Mouse (Mus musculus) forebrain, embryonic 14.5 days (tissue): ENCODE results near the gene Creb5. TPM values are rescaled to one million over a fixed set of nuclear protein-coding genes. Genes with fewer than 3 reads are reported as not detected.

Experiments used
- ATAC-seq: fragments of 200-750 bp; cut with Nextera tagmentation; 2 replicates; pipeline ENCODE4 v1.8.0; 2017; ENCODE audit warnings: mild to moderate bottlenecking, moderate library complexity
- DNase-seq: peaks from one replicate; pipeline ENCODE4 v3.0.0-alpha.2; 2015; ENCODE audit warnings: low spot score
- H3K27ac ChIP-seq: fragments of 300-500 bp; sonication (generic); 2 replicates; pipeline ENCODE4 v1.5.1; 2014; ENCODE audit warnings: low read depth, mild to moderate bottlenecking, control low read depth, low read length, moderate library complexity
- H3K27me3 ChIP-seq: fragments of 300-500 bp; sonication (generic); replicated peaks from 2 replicates; pipeline ENCODE4 v1.6.1; 2014; ENCODE audit warnings: low read length, control low read depth, mixed read lengths; ENCODE audit not compliant: control insufficient read depth, insufficient read depth
- H3K36me3 ChIP-seq: fragments of 300-500 bp; sonication (generic); 2 replicates; pipeline ENCODE4 v1.6.1; 2014; ENCODE audit warnings: low read length, control low read depth; ENCODE audit not compliant: control insufficient read depth, insufficient read depth
- H3K4me1 ChIP-seq: fragments of 300-500 bp; sonication (generic); 2 replicates; pipeline ENCODE4 v1.6.1; 2014; ENCODE audit warnings: antibody characterized with exemption, low read length, control low read depth; ENCODE audit not compliant: control insufficient read depth, insufficient read depth
- H3K4me2 ChIP-seq: fragments of 300-500 bp; sonication (generic); 2 replicates; pipeline ENCODE4 v1.6.1; 2014; ENCODE audit warnings: mild to moderate bottlenecking, control low read depth, low read length
- H3K4me3 ChIP-seq: fragments of 300-500 bp; sonication (generic); 2 replicates; pipeline ENCODE4 v1.5.1; 2014; ENCODE audit warnings: low read depth, low read length, control low read depth
- H3K9ac ChIP-seq: fragments of 300-500 bp; sonication (generic); 2 replicates; pipeline ENCODE4 v1.6.1; 2014; ENCODE audit warnings: mild to moderate bottlenecking, low read length, control low read depth, moderate library complexity
- H3K9me3 ChIP-seq: fragments of 300-500 bp; sonication (generic); replicated peaks from 2 replicates; pipeline ENCODE4 v1.6.1; 2016; ENCODE audit warnings: low read length, control low read depth, mixed read lengths; ENCODE audit not compliant: control insufficient read depth
- WGBS: fragments of 180-500 bp; shearing (Covaris S2); extraction: QIAGEN DNeasy Blood & Tissue Kit; methylation state at CpG from one replicate; pipeline ENCODE4 v1.1.7; 2014; 5-methylcytosine and 5-hydroxymethylcytosine counted together
- polyA plus RNA-seq: library from polyadenylated mRNA; unstranded; fragments of >200 nt; fragmentation: Nextera tagmentation; extraction: Ambion mirVana; gene quantifications from 2 replicates; pipeline ENCODE4 v1.2.1, GENCODE M21; 2014

The Creb5 gene
- polyA plus RNA-seq, 1 experiment from 2014 or later = 8.5 TPM

- no peaks in the 10 kb centered on the region for H3K27me3 ChIP-seq
- ATAC-seq (peak; percentile 95), DNase-seq (peak; percentile 91)
- H3K36me3 ChIP-seq = no peaks in the 10 kb centered on the region
- H3K4me3 ChIP-seq = no peak overlapping the region
- no peaks in the 10 kb centered on the region for H3K9me3 ChIP-seq
- H3K9ac ChIP-seq = no peak overlapping the region
- peak overlapping the region; percentile 23; the same call in 1 of the 2 replicates for H3K4me2 ChIP-seq
- H3K27ac ChIP-seq = peak overlapping the region; percentile 60; the same call in 1 of the 2 replicates
- WGBS = 16% methylated on average over 5 of the region's 5 CpGs
- peaks cover 16% of the 10 kb centered on the region for H3K4me1 ChIP-seq
These were observed 19.6 kb downstream of the Creb5 start for GRCm38 (mm10) chr6:53306710-53307109.

GRCm38 (mm10) chr6:53308684-53309083, 21.6 kb downstream of the Creb5 start:
- Histone ChIP-seq H3K9me3 (no peaks in the 10 kb centered on the region), H3K9ac (no peak overlapping the region), H3K27me3 (no peaks in the 10 kb centered on the region), H3K4me1 (peaks cover 16% of the 10 kb centered on the region), H3K27ac (no peak overlapping the region), H3K4me2 (no peak overlapping the region), H3K4me3 (no peak overlapping the region), H3K36me3 (no peaks in the 10 kb centered on the region)
- DNase-seq (peak; percentile 46), ATAC-seq (no peak)
- WGBS = 33% methylated on average over 6 of the region's 6 CpGs

GRCm38 (mm10) chr6:53313604-53314003, 26.5 kb downstream of the Creb5 start:
- DNase-seq = no peak
- Histone ChIP-seq H3K4me3 (no peak overlapping the region), H3K4me1 (peaks cover 4% of the 10 kb centered on the region), H3K9me3 (no peaks in the 10 kb centered on the region), H3K27ac (no peak overlapping the region), H3K9ac (no peak overlapping the region), H3K36me3 (no peaks in the 10 kb centered on the region), H3K27me3 (no peaks in the 10 kb centered on the region), H3K4me2 (no peak overlapping the region)
- 94% methylated on average over 6 of the region's 6 CpGs for WGBS
- no peak for ATAC-seq

- H3K27me3 ChIP-seq = no peaks in the 10 kb centered on the region
- 80% methylated on average over 10 of the region's 10 CpGs for WGBS
- H3K4me1 ChIP-seq = no peaks in the 10 kb centered on the region
- no peak overlapping the region for H3K4me3 ChIP-seq
- H3K9me3 ChIP-seq = no peaks in the 10 kb centered on the region
- no peak overlapping the region for H3K4me2 ChIP-seq
- no peak for DNase-seq
- no peak for ATAC-seq
- no peaks in the 10 kb centered on the region for H3K36me3 ChIP-seq
- no peak overlapping the region for H3K9ac ChIP-seq
- H3K27ac ChIP-seq = no peak overlapping the region
These were observed 27.1 kb downstream of the Creb5 start for GRCm38 (mm10) chr6:53314126-53314525.

GRCm38 (mm10) chr6:53319543-53320325, 32.7 kb downstream of the Creb5 start:
- no peak overlapping the region for H3K4me3 ChIP-seq
- H3K27ac ChIP-seq = no peak overlapping the region
- peak; percentile 71; the same call in 1 of the 2 replicates for ATAC-seq
- H3K4me1 ChIP-seq = peaks cover 8% of the 10 kb centered on the region
- no peaks in the 10 kb centered on the region for H3K36me3 ChIP-seq
- 61% methylated on average over 17 of the region's 17 CpGs for WGBS
- H3K4me2 ChIP-seq = no peak overlapping the region
- H3K9me3 ChIP-seq = no peaks in the 10 kb centered on the region
- DNase-seq = peak; percentile 76
- no peak overlapping the region for H3K9ac ChIP-seq
- no peaks in the 10 kb centered on the region for H3K27me3 ChIP-seq

GRCm38 (mm10) chr6:53337398-53337797, 50.3 kb downstream of the Creb5 start:
- H3K4me2 ChIP-seq = no peak overlapping the region
- H3K9me3 ChIP-seq = no peaks in the 10 kb centered on the region
- no peak for DNase-seq
- WGBS = 57% methylated on average over 9 of the region's 9 CpGs
- H3K4me1 ChIP-seq = no peaks in the 10 kb centered on the region
- no peak overlapping the region for H3K4me3 ChIP-seq
- no peaks in the 10 kb centered on the region for H3K36me3 ChIP-seq
- no peaks in the 10 kb centered on the region for H3K27me3 ChIP-seq
- no peak for ATAC-seq
- H3K9ac ChIP-seq = no peak overlapping the region
- H3K27ac ChIP-seq = no peak overlapping the region

- ATAC-seq = no peak
These were observed 65.4 kb downstream of the Creb5 start for GRCm38 (mm10) chr6:53352311-53352960.

GRCm38 (mm10) chr6:53356328-53356727, 69.3 kb downstream of the Creb5 start:
- no peak overlapping the region for H3K4me3 ChIP-seq
- no peaks in the 10 kb centered on the region for H3K9me3 ChIP-seq
- DNase-seq (no peak), ATAC-seq (no peak)
- no peaks in the 10 kb centered on the region for H3K36me3 ChIP-seq
- no peak overlapping the region for H3K4me2 ChIP-seq
- no peak overlapping the region for H3K27ac ChIP-seq
- H3K9ac ChIP-seq = no peak overlapping the region
- H3K27me3 ChIP-seq = no peaks in the 10 kb centered on the region
- no peaks in the 10 kb centered on the region for H3K4me1 ChIP-seq
- WGBS = 100% methylated on average over 1 of the region's 1 CpGs

More at GRCm38 (mm10) chr6:53352311-53352960, 65.4 kb downstream of the Creb5 start:
- no peaks in the 10 kb centered on the region for H3K9me3 ChIP-seq
- no peak overlapping the region for H3K4me3 ChIP-seq
- no peak overlapping the region for H3K4me2 ChIP-seq
- no peak overlapping the region for H3K27ac ChIP-seq
- no peak for DNase-seq
- H3K36me3 ChIP-seq = no peaks in the 10 kb centered on the region
- 90% methylated on average over 9 of the region's 9 CpGs for WGBS
- no peaks in the 10 kb centered on the region for H3K27me3 ChIP-seq
- H3K9ac ChIP-seq = no peak overlapping the region
- H3K4me1 ChIP-seq = no peaks in the 10 kb centered on the region

- Histone ChIP-seq H3K4me3 (no peak overlapping the region), H3K4me2 (no peak overlapping the region), H3K9ac (no peak overlapping the region), H3K27me3 (no peaks in the 10 kb centered on the region), H3K9me3 (no peaks in the 10 kb centered on the region), H3K36me3 (no peaks in the 10 kb centered on the region), H3K4me1 (no peaks in the 10 kb centered on the region), H3K27ac (no peak overlapping the region)
- ATAC-seq (no peak), DNase-seq (no peak)
- 83% methylated on average over 5 of the region's 5 CpGs for WGBS
These were observed 76.5 kb downstream of the Creb5 start for GRCm38 (mm10) chr6:53363535-53363934.
